8 mouse cellular contexts compared by ENCODE assay signal in the genomic region with DNA sequence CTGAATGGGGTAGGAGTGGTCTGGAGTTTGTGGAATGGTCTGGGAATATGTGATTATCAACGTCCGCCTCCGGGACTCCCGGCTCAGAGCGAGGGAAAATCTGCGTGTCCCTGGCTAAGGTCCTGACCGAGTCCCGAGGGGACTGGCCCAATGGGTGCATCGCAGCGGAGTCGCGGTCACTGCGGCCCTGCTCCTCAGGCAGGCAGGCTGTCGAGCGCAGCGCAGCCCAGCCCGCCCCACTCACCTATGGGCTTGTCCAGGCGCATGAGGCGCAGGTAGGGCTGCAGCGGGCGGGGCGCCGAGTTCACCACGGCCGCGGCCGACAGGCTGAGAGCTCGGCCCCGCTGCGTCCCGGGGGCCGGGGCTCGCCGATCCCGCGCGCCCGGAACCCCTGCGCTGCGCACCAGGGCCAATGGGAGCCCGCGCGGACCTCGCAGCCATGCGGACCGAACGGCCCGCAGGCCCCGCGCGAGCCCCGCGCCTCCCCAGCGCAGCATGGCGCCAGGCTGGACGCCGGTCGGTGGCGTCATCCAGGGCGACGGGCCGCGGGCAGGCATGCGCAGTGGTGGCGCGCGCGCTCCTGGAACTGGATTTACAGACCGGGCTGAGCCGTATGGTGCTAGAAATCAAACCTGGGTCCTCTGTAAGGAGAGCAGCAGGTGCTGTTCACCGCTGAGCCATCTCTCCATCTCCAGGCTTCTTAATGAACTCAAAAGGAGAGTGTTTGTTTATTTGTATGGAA. TPM values are rescaled to one million over a fixed set of nuclear protein-coding genes. Genes with fewer than 3 reads are reported as not detected.
DNase-seq lines count a peak whose midpoint lies in the region; ATAC-seq lines count a peak whose summit lies in the region.

No protein-coding gene starts in this region.

- H3K4me1 ChIP-seq in hindbrain, embryonic 13.5 days (replicated peaks): peaks cover 18% of the 10 kb centered on the region

- H3K9me3 ChIP-seq in hindbrain, embryonic 13.5 days: no peaks in the 10 kb centered on the region

- DNase-seq in R1 (ENCODE audit: low read depth, low spot score): peak; percentile 86
- peak; percentile 94 to 95 for DNase-seq in cerebellum, postnatal 14 days
- DNase-seq in frontal cortex, postnatal 14 days (ENCODE audit: low spot score in 2 of 2): peak; percentile 67 to 81
- DNase-seq in layer of hippocampus, postnatal 36 days: peak; percentile 84 to 88
- peak; percentile 91 for DNase-seq in lung, postnatal 36 days
- peak; percentile 91 for DNase-seq in retina, embryonic 14.5 days (ENCODE audit: low spot score)
- peak; percentile 79 to 80 for DNase-seq in thymus, postnatal 36 days

- WGBS in hindbrain, embryonic 13.5 days: under 1% methylated on average over 65 of the region's 71 CpGs

- no peaks in the 10 kb centered on the region for H3K27me3 ChIP-seq in hindbrain, embryonic 13.5 days

- H3K4me2 ChIP-seq in hindbrain, embryonic 13.5 days: peak overlapping the region; percentile 77

- H3K27ac ChIP-seq in hindbrain, embryonic 13.5 days: peak overlapping the region; percentile 71

- peak overlapping the region; percentile 93 for H3K9ac ChIP-seq in hindbrain, embryonic 13.5 days

- H3K4me3 ChIP-seq in hindbrain, embryonic 13.5 days: peak overlapping the region; percentile 89

- peak; percentile 95 for ATAC-seq in hindbrain, embryonic 13.5 days (ENCODE audit: low FRiP score)

- H3K36me3 ChIP-seq in hindbrain, embryonic 13.5 days: peaks cover 5% of the 10 kb centered on the region; the same call in 1 of the 2 replicates

RNA-seq across cellular contexts. Expression of a gene that starts 1.0 kb away (rescaled TPM):
- polyA plus RNA-seq in hindbrain, embryonic 13.5 days (2015; fragmentation: Nextera tagmentation; extraction: Ambion mirVana): 43.6 and 46.6 TPM in 2 replicates
- 10 to 100 TPM; 76.4 to 83.5 TPM for total RNA-seq in layer of hippocampus, postnatal 36 days (2021)

RNA-seq across cellular contexts. Expression of a gene that starts 45.6 kb away (rescaled TPM):
- 0.74 and 0.87 TPM in 2 replicates for polyA plus RNA-seq in hindbrain, embryonic 13.5 days (2015; fragmentation: Nextera tagmentation; extraction: Ambion mirVana)
- under 1 TPM; 0.60 to 0.73 TPM for total RNA-seq in layer of hippocampus, postnatal 36 days (2021)

Comparison
In these comparisons a context has a peak if more than half of its experiments do, and no peak if none do; other contexts are left out.
1. Peak in every context shown above with its lines: DNase-seq, ATAC-seq, H3K4me3 ChIP-seq and H3K27ac ChIP-seq.